Mouse (Mus musculus): ENCODE results near the gene Henmt1.

DNA sequence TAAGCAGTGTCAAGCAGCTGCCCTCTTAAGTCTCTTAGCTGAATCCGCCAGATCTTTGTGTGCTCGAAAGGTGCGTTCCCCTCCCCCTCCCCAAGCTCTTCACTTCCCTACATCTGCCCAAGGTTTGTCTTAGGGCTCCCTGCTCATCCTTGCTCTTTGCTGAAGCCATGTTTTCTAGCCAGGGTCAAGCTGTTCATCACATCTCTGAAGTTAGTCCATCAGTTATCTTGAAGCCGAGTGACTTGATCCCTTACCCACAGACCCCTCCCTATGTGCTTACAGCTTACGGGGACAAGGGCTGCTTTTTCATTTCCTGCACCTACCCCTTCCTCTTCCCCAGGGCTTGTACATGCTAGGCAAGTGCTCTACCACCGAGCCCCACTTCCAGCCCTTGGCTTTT is 22.0 kb downstream of the Henmt1 start:
- TF ChIP-seq CTCF (IDR thresholded peaks at IDR 0.05; ENCODE audit: low read depth) (no peak), EP300 (IDR thresholded peaks at IDR 0.05; ENCODE audit: low read depth) (no peak)
